Mouse (Mus musculus): ENCODE results near the gene Lcn3. TPM values are rescaled to one million over a fixed set of nuclear protein-coding genes. Genes with fewer than 3 reads are reported as not detected.
"Not testable (repeated sequence)": the region's sequence is repeated elsewhere in the genome, so short reads cannot be mapped to it uniquely, and the experiment has no call there.

Lcn3 gene
- not detected in 2 replicates for total RNA-seq (2021)
- long read RNA-seq, experiment 1, result 0 reads
- long read RNA-seq, experiment 2, result 0 reads

- no peak for DNase-seq
These were observed at the start of gene Lcn3 for GRCm38 (mm10) chr2:25765269-25765668. Gene Lcn3 (plus strand): TSS chr2:25765569.

GRCm38 (mm10) chr2:25717222-25717621 is 48.1 kb upstream of the Lcn3 start:
- DNase-seq, result no peak

- DNase-seq, result no peak
These were observed 32.0 kb upstream of the Lcn3 start for GRCm38 (mm10) chr2:25733199-25733930.

- DNase-seq, result not testable (repeated sequence)
These were observed 28.7 kb upstream of the Lcn3 start, which contains the start of gene Obp2b for GRCm38 (mm10) chr2:25736709-25737108. Gene Obp2b (plus strand): TSS chr2:25737009.

GRCm38 (mm10) chr2:25741671-25742070 is 23.7 kb upstream of the Lcn3 start:
- no peak for DNase-seq

- DNase-seq, result no peak
These were observed 11.2 kb upstream of the Lcn3 start for GRCm38 (mm10) chr2:25754201-25754600.

- DNase-seq, result no peak
These were observed 7.2 kb upstream of the Lcn3 start for GRCm38 (mm10) chr2:25758064-25758625.

GRCm38 (mm10) chr2:25767764-25768163 is 2.4 kb downstream of the Lcn3 start:
- no peak for DNase-seq

- no peak for DNase-seq
These were observed 8.1 kb downstream of the Lcn3 start for GRCm38 (mm10) chr2:25773507-25773906.

- DNase-seq, result no peak
These were observed 9.3 kb downstream of the Lcn3 start for GRCm38 (mm10) chr2:25774640-25775039.

- peak; percentile 49 for DNase-seq
These were observed 10.6 kb downstream of the Lcn3 start for GRCm38 (mm10) chr2:25775991-25776390.

- DNase-seq, result no peak
These were observed 11.3 kb downstream of the Lcn3 start, which contains the start of gene Lcn11 for GRCm38 (mm10) chr2:25776717-25777116. Gene Lcn11 (plus strand): TSS chr2:25777017.

- no peak for DNase-seq
These were observed 13.7 kb downstream of the Lcn3 start for GRCm38 (mm10) chr2:25779076-25779475.

- no peak for DNase-seq
These were observed 15.6 kb downstream of the Lcn3 start for GRCm38 (mm10) chr2:25780921-25781320.

GRCm38 (mm10) chr2:25781957-25782356 is 16.6 kb downstream of the Lcn3 start, which contains the start of gene Gm13539:
Gene Gm13539 (plus strand): TSS chr2:25782257.
- no peak for DNase-seq

GRCm38 (mm10) chr2:25785573-25786322 is 20.4 kb downstream of the Lcn3 start:
- DNase-seq, result no peak

GRCm38 (mm10) chr2:25789092-25789491 is 23.7 kb downstream of the Lcn3 start:
- DNase-seq, result no peak

GRCm38 (mm10) chr2:25797635-25798034 is 32.3 kb downstream of the Lcn3 start:
- no peak for DNase-seq

GRCm38 (mm10) chr2:25798065-25798464 is 32.7 kb downstream of the Lcn3 start:
- no peak for DNase-seq

GRCm38 (mm10) chr2:25811711-25812110 is 46.3 kb downstream of the Lcn3 start:
- DNase-seq, result no peak

- no peak for DNase-seq
These were observed 48.0 kb downstream of the Lcn3 start for GRCm38 (mm10) chr2:25813364-25813763.

- not testable (repeated sequence) for DNase-seq
These were observed 50.4 kb downstream of the Lcn3 start, which contains the start of gene Glt6d1 for GRCm38 (mm10) chr2:25815748-25816147. Gene Glt6d1 (minus strand): TSS chr2:25815848.
